Mouse (Mus musculus): Measurements from ENCODE around the gene Irak2.

GRCm38 (mm10) chr6:113650197-113650640 lies 12.0 kb downstream of the Irak2 start:
- TF ChIP-seq CTCF (IDR thresholded peaks at IDR 0.05; ENCODE audit: low read depth, low read length) (no peak), POLR2A (IDR thresholded peaks at IDR 0.05; ENCODE audit: borderline replicate concordance, low read depth, low read length) (no peak)

Data from bone marrow macrophage, adult 2 months (primary cell).